Mouse (Mus musculus): ENCODE measurements at regions not wholly inside any gene's neighbourhood (a gene's known extent, or its start where the extent isn't known, plus 50 kb on each side); places are given as distances from the start of the nearest gene placed in this dataset.

DNA sequence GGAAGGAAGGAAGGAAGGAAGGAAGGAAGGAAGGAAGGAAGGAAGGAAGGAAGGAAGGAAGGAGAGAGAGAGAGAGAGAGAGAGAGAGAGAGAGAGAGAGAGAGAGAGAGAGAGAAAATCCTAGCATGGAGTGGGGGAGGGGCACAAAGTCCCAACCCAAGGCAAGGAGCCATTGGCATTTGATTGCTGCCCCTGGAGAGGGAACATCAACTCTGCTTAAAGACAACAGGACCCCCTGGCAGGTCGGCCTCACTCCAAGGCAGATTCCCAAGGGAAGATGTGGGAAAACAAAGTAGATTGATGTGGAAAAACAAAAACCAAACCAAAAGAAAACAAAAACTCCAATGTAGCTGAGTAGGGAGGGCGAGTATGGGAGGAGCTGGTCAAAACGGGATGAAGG is 49.9 kb upstream of the Fzd10 start:
- no peak for DNase-seq

DNA sequence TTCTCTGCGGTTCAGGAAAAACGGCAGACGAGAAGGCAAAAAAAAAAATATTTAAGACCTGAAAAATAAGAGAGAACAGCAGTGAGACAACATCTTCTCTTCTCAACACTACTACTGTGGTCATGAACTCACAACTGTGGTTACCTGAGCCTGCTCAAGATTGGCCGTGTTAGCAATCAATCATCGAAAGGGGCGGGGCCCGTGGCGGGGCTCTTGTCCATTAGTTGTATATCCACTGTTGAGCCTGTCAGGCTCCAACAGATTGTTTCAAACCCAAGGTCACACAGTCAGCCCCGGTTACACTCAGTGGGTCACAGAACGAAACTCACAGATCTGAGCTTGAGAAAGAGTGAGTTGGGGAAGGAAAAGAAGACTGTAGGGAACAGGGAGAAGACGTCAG is 50.8 kb upstream of the Fzd10 start:
- DNase-seq, result no peak

DNA sequence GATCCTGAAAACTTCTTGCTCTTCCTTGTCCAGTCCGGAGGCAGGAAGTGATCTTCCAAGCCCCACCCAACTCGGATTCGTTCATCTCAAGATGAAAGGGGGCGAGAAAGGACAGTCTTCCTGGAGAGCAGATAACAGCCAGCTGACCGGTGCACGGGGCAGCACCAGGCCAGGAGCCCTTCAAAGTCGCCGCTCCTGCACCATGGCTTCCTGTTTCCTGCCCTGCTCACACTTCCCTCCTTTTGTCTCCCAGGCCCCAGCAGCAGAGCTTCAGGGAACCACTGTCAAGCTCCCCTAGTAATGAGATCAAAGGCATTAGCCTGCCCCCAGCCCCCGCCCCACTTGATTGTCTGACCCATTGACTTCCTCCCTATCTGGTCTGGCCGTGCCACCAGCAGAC is 58.6 kb upstream of the Fzd10 start:
- no peak for DNase-seq

DNA sequence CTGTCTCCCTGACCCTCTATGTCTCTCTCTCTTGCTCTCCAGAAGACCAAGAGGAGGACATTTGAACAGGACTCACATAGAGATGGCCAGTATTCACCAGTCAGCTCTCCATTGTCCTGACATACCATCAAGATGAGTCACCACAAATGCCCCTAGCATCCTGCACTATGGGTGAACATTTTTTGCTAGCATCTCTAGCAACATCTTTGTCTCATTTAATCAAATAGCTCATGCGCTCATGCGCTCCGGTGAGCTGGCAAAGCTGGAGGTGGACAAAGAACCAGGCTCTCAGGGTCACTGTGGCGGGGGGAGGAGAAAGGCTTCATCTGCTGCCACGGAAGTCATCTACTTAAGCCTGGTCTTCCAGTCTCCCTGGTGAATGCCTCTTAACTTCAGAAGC is 62.0 kb upstream of the Fzd10 start:
- no peak for DNase-seq

DNA sequence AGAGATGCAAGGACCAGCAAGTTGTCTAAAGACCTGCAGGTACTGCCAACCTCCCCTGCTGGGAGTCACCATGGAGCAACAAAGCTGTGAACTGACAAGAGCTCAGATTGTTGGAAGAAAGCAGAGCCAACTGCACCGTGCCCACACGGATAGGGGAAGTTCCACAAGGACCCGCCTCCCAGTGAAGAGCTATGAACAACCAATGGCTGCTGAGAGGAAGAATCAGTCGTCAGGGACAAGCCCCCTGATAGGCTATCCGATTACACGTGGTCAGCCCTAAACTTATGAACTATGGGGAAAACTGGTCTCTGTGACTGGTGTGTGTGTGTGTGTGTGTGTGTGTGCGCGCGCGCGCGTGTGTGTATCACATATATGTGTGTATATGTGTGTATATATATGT is 63.4 kb upstream of the Fzd10 start:
- no peak for DNase-seq

DNA sequence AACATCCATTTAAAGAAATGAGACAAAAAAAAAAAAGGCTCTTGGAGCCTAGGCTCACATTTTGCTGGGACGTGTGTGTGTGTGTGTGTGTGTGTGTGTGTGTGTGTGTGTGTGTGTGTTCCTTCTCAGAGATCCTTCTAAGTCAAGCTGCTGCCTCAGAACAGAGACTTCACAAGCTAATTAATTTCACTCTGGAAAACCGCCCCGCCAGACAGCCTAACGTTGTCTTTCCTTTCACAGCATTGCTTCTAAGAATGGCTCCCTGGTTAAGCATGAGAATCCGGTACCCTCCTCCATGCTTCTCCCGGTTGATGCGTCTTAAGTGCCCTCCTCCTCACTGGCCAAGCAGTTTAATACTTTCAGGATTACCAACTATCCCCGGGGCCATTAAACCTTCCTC is 64.3 kb upstream of the Fzd10 start:
- DNase-seq, result no peak

DNA sequence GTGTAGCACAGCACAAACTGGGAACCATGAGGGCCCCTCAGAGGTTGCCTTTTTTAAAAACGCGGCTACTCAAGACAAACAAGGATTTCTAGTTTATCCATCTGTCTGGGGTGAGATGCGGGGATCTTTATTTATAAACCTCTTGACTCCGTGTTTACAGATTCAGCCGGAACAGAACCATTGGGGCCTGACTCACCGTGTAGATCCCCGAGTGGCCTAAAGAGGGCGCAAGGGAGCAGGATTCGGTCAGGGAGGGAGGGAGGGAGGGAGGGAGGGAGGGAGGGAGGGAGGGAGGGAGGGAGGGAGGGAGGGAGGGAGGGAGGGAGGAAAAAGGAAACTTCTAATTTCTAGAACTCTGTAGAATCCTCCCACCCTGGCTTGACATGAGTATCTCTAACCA is 73.4 kb upstream of the Fzd10 start:
- DNase-seq, result no peak

DNA sequence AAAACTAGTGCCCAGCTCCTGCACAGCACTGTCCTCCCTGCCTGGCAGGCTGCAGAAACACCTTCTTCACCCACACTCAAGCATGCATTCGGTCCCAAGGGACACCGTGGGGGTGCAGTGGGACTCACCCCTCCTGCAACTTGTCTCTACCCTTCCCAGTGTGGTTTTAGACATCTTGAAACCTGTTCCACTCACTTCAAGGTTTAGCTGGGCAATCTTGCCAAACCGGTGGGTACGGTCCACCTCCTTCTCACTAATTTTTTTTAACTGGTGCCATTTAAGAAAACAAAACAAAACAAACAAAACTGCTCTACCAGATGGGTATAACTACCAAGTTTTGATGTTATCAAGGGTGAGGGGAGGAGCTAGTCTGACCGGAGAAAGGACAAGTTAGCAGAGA is 74.2 kb upstream of the Fzd10 start:
- no peak for DNase-seq

DNA sequence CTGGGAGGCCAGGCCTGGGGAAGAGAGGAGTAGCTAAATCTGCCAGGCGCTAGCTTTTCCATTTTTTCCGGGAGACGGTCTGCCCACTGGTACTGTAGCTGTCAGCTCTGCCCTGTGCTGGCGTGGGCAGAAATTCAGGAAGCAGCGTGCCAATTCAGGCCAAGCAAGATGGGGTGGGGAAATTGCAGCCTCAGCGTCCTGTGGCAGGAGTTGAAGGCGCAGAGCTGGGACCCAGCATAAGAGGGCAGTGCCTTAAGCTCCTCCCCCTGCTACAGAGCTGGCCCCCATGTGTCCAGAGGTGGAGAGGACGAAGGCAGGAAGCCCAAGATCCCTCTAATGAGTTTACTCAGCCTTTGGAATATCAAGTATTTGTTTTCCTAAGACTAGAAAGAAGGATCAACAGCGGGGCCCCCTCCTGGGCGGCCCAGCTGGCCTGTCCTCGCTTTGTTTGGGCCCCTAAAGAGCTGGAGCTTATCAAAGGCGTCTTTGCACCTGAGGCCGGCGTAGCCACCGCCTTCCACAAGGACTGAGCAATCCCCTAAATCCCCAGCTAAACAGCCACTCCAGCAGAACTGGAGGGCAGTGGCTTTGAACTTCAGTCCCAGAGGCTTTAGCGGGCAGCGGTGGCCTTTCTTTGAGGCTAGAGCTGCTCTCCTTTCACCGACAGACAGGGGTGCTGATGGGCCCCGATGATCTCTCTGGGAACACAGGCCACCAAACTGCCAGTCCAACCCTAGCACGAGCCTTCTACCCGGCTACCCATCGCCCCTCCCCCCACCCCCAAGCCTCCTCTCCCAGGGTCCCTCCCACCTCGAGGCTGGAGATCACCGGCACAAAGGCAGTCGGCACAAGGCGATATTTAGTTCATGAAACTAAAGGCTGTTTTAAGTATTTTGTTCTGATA is 76.0 kb upstream of the Fzd10 start:
- DNase-seq, result no peak

DNA sequence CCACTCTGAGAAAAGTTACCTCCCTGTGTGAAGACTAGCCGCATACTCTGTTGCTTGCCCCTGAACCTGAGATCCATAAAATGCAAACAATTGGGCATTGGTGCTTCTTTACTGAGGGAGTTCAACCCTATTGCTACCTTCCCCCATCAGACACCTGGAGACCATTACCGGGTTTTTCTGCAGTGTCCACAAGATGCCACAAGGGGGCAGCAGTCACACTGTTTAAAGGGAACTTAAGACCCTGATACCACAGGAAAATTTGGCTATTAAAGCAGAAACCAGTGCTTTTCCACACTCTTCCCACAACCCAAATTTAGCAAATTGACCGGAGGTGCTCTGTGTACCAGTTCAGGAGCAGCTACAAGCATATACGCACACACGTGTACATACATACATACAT is 78.0 kb upstream of the Fzd10 start:
- DNase-seq, result peak; percentile 9

DNA sequence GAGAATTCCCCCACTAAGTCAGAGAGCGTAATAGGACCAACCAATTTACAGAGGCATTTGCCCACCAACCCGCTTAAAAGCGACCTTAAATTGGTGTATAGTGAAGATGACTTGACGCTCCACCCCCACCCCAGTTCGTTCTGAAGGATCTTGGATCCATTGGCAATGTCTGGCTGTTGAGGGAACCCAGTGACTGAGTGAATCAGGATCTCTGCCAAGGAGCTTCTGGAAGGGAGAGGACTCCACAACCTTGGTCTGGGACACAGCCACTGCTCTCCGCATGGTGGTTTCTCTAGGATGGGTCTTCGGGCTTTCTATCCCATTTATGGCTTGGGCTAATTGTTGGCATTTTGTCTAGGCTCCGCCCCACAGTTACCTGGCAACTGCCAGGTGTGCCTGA is 83.3 kb upstream of the Fzd10 start:
- DNase-seq, result no peak

DNA sequence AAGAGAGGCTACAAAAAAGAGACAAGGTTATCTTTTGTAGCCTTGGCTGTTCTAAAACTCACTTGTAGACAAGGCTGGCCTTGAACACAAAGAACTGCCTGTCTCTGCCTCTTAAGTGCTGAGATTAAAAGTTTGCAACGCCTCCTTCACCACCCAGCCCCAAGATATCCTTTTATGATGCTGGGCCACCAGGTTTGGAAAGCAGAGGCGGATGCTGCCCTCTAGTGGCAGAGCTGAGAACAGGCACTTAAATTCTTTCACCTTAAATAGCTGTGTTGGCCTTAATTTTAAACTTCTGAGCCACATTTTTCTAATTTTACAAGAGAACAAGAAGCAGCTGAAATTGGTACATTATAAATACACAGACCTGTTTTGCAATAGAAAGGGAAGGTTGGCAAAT is 82.5 kb upstream of the Tmem132d start:
- DNase-seq, result no peak

DNA sequence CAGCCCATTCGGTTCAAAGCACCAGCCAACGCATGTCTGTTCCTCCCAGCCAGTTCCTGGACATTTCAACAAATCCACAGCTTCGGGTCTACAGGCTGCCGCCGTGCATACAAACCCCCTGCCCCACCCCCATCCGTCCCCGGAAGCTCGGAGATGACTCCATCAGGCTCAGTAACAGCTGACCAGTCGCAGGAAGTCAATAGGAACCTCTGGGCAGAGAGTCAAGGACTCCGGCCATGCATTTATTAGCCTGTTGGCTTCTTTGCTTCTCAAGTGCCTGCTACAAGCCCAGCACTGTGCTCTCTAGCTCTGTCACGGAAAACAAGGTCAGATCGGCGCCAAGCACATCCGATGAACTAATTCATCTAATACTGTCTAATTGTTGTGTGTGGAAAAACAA is 80.4 kb upstream of the Tmem132d start:
- no peak for DNase-seq

DNA sequence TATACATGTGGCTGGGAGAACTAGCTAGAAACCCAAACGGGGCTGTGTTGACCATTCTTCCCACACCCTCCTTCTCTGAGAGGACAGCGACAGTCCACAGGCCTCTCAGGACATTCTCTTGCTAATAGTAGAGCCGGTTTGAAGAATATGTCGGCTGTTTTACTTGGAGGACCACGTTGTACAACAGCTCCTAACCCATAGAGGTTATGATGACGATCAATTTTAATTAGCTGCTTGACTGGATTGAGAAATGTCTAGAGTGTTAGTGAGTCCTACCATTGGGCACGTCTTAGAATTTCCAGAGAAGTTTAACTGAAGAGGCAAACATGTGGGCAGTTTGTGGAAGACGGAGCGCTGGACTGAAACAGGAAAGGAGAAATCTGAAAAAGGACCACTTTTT is 79.7 kb upstream of the Tmem132d start:
- no peak for DNase-seq

DNA sequence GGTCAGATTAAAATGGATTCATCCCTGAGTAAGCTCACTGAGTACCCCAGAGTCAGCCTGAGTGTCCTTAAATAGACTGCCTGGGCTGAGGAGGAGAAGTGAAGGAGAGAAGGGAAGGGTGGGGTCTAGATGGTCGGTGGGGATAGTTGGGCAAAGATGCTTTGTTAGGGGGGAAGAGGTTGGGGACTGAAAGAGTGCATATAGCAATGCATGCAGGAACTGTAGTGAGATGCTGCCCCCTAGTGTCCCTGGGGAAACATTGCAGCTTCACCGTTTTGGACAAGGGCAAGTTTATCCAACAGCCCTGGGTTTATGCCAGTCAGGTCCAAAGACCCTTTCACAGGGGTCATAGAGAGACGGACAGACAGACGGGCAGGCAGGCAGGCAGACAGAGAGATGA is 71.6 kb upstream of the Tmem132d start:
- DNase-seq, result no peak

DNA sequence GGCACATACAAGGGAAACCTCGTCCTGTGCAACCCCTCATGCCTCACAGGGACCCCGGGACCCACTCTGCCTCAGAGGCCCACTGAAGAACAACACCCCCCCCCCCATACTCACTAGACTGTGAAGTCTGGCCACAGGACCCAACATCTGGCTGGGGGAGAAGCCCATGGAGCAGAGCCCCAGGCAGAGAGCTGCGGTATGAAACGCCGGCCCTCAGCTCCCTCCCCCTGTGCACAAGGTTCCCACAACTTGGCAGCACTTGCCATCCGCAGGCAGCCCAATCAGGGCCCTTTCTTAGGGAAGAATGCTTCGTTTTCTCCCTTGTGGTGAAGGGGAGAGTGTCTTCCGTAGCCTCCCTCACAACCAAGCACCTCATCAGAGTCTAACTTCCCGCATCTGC is 66.6 kb upstream of the Tmem132d start:
- no peak for DNase-seq

DNA sequence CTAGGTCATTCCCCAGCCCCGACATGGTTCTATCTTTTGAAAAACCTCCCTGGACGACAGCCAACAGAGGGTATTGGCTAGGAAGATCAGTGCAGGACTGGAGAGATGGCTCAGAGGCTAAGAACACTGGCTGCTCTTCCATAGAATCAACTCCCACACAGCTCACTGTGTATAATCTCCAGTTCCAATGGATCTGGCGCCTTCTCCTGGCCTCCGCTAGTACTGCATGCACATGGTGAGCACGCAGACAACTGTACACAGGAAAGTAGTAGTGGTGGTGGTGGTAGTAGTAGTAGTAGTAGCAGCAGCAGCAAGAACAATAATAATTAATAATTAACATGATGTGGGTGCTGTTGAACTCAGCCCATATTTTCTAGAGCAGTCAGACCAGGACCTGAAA is 66.2 kb upstream of the Tmem132d start:
- no peak for DNase-seq

DNA sequence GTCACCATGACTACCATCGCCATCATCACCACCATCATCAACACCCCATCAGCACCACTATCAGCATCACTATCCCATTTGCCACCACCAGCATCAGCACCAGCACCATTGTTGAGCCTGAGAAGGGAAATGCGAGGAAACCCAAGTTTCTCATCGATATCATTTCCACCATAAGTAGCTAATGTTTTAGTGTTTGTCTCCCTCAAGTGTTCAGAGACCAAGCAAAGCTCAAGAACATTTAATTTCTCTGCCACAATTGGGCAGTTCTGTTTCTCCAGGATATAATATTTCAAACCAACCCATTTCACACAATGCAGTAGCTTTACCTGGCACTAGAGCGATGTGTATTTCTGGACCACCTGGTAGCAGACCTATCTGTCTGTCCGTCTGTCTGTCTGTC is 59.7 kb upstream of the Tmem132d start:
- no peak for DNase-seq

DNA sequence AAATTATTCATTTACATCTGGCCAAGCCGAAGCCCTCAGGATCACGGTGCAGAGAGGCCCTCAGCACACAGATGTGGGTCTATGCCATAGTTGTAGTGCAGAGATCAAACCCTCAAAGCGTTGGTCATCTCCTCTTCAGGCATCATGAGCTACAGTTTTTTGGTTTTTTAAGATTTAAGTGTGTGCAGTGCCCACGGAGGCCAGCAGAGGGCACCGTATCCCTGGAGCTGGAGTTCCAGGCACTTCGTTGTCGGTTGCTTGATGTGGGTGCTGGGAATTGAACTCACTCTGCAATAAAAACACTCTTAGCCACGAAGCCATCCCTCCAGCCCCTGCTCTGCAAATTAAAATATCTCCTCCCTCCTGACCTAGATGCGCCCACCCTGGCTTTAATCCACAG is 58.3 kb upstream of the Tmem132d start:
- no peak for DNase-seq

DNA sequence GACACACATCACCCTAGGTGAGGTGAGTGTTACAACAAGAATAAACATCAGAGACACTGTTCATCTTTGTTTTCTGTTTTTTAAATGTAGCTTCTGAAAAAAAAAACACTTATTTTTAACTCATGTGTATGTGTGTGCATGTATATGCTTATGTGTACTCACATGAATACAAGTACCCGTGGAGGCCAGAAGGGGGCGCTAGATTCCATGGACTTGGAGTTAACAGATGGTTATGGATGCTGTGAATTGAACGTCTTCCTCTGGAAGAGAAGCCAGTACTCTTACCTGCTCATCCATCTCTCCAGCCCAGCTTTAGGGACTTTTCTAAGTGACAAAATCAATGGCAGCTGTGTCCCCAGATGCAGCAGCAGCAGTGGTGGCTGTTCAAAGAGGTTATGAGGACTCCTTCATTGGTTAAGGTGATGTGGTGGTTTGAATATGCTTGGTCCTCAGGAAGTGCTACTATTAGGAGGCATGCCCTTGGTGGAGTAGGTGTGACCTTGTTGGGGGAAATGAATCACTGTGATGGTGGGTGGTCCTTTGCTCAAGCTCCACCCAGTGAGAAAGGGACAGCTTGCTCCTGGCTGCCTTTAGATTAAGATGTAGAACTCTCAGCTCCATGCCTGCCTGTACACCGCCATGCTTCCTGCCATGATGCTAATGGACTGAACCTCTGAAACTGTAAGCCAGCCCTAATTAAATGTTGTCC is 56.1 kb upstream of the Tmem132d start:
- DNase-seq, result no peak

DNA sequence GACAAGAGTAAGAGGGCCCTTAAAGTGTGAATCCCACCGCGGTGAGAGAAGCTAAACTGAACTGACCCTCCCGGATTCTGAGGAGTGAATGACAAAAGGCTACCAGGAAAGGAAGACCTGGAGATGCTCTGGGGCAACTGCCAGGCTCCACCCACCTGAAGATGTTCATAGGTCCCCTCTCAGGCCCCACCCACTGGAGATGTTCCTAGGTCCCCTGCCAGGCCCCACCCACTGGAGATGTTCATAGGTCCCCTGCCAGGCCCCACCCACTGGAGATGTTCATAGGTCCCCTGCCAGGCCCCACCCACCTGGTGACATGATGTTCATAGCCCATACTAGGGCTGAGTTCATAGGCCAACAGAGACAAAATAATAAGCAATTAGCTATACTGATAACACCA is 54.5 kb upstream of the Tmem132d start:
- DNase-seq, result no peak

DNA sequence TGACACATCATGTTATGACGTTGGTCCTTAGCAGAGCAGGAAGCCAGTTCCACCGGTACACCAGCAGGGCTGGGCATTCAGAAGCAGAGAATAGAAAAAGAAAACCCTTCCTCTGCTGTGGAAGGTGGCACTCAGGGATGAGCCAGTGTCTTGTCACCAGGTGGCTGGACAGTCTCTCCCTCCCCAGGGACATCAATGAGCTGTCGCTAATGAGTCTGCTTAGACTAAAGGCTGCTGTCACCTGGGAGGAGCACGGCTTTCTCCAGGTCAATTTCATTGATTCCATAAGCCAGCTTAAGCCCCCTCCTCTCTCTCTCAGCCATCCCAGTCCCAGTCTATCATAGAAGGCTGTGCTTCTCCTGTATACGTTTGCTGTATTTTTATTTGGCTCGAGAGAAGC is 51.2 kb upstream of the Tmem132d start:
- no peak for DNase-seq

DNA sequence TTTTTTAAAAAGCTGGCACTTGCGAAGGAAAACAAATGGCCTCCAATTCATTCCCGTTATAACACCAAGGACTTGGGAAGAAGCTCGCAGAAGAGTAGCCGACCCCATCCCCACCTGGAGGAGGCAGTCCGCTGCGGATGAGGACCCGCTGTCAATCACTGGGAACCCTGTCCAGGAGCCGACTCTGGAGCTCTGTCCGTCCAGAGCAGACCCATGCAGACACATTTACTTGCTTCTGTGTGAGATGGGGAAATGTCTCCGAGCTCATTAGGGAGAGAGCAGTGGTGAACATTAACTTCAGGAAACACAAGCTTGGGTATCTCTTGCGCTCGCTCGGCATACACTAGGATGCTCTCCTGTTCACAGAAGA is 50.5 kb upstream of the Tmem132d start:
- no peak for DNase-seq

DNA sequence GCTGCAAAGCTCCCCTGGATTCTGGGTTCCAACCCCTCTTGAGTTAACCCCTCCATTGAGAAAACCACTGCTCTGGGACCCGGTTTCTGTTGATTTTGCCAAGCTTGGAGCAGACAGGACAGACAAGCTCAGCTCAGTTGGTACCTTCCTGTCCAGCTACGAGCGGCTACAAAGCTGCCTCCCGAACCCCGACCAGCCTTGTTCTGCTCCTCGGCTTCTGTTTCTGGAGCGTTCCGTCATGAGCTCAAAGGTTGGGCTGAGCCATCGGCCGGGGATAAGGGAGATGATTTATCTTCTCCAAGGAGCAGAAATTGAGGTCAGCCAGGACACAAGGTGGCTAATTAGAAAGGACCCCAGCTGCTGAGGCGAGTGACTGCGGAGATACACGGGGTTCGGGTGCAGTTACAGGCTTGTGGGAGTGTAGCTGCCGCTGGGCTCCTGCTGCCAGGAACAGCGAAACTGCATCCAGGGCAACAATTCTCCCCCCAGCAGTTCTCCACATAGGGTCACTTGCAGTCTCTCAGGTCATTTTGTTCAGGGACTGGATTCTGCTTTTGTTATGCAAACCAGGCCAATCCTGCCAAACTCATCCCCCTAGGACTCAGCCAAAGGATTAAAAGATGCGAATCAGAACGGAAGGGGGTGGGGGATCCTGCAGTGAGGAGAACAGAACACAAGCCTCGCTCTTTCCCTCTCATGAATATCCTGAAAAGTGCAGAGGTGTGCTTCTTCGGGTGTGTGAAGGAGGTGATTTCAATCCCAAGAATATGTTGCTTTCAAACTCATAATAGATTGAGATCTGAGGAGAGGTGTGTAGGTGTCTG is 50.0 kb upstream of the Tmem132d start:
- DNase-seq, result no peak

Data from thymus, postnatal 36 days (tissue).